Mouse (Mus musculus) CD4-positive helper T cell, adult 2 months (primary cell): ENCODE data around the gene Lsp1.

Source experiments
- DNase-seq: peaks from one replicate; pipeline ENCODE4 v3.0.0-alpha.2; 2012; ENCODE audit warnings: low read depth, missing footprints, low spot score

Lsp1 gene

DNA sequence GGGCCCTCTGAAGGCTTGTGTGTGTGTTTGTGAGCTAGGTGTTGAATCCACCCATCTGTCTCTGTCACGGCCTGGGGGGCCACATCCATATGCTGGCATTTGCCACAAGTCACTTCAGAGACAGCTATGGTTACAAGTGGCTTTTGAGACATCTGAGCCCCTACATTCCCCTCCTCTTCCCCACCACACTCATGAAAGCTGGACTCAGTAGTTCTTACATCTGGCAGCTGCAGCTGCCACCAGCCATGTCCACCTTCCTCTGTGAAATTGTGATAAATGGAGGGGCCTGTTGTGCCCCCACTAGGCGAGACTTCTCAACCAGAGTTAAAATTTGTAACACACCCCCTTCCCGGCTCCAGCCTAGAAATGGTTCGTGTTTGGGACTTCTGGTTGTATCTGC, 77.7 kb downstream of the Lsp1 start:
- no peak for DNase-seq

- no peak for DNase-seq
Measured at GRCm38 (mm10) chr7:142538766-142539165, 78.2 kb downstream of the Lsp1 start.

DNA sequence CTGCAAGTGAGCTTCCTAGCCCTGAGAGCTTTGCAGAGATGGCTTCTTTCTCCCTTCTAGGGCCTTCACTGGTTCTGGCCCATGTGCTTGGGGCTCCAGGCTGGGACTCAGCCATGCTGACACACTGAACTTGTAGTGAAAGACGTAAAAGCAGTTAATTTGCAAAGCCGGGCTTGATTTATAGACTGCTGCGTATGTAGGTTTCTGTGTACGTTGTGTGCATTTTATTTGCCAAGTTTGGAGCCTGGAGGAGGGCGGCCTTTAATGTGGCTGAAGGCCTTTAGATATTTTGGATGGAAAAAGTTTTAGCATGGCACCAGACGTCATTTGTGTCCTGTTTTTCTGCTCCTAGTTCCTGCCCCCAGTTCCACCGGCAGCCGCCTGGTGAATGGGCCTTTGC, 79.2 kb downstream of the Lsp1 start:
- DNase-seq: no peak

GRCm38 (mm10) chr7:142542771-142543303, 82.2 kb downstream of the Lsp1 start:
- no peak for DNase-seq
